Mouse (Mus musculus) ES-E14 (cell line): Measurements from ENCODE around the gene Grm5. TPM values are rescaled to one million over a fixed set of nuclear protein-coding genes. Genes with fewer than 3 reads are reported as not detected.
A peak's percentile ranks its signal among the peaks of the same experiment; 100 is the strongest.

ENCODE experiments used
- DNase-seq: peaks from one replicate; pipeline ENCODE4 v3.0.0-alpha.2; 2013; ENCODE audit warnings: low read depth, low spot score
- H3K27ac ChIP-seq: 2 replicates; pipeline ENCODE4 v1.5.1; 2012; ENCODE audit warnings: low read depth, mild to moderate bottlenecking, low read length, moderate library complexity, mixed read lengths; ENCODE audit not compliant: poor library complexity, insufficient read depth, severe bottlenecking
- H3K36me3 ChIP-seq: 2 replicates; pipeline ENCODE4 v1.6.1; 2012; ENCODE audit warnings: mild to moderate bottlenecking, low read length, moderate library complexity, mixed read lengths; ENCODE audit not compliant: control insufficient read depth, poor library complexity, insufficient read depth, severe bottlenecking
- H3K4me1 ChIP-seq, 2 experiments: fragments of 150-350 bp in 1 of 2; sonication (generic) in 1 of 2; 2 replicates each; pipeline ENCODE4 v1.6.1; 2012; ENCODE audit warnings: low read length in 2 of 2, mild to moderate bottlenecking in 1 of 2, mixed read lengths in 1 of 2; ENCODE audit not compliant: control insufficient read depth in 2 of 2, insufficient read depth in 2 of 2, poor library complexity in 1 of 2
- H3K4me3 ChIP-seq, 2 experiments: fragments of 150-350 bp in 1 of 2; sonication (generic) in 1 of 2; 2 replicates each; pipeline ENCODE4 v1.5.1; 2012; ENCODE audit warnings: low read length in 2 of 2, low read depth in 1 of 2, mild to moderate bottlenecking in 1 of 2, mixed read lengths in 1 of 2; ENCODE audit not compliant: insufficient read depth in 1 of 2, poor library complexity in 1 of 2, severe bottlenecking in 1 of 2
- H3K9ac ChIP-seq: 2 replicates; pipeline ENCODE4 v1.6.1; 2012; ENCODE audit warnings: low read depth, mild to moderate bottlenecking, low read length, mixed read lengths; ENCODE audit not compliant: poor library complexity, insufficient read depth, severe bottlenecking
- H3K9me3 ChIP-seq: fragments of 150-350 bp; sonication (generic); 2 replicates; pipeline ENCODE4 v1.6.1; 2012; ENCODE audit warnings: low read depth, mild to moderate bottlenecking, low read length; ENCODE audit not compliant: control insufficient read depth, insufficient read depth
- CHD2 ChIP-seq: IDR thresholded peaks from 2 replicates; pipeline ENCODE4 v1.6.1; 2014; ENCODE audit warnings: mild to moderate bottlenecking, low read depth, low read length, inconsistent platforms
- HCFC1 ChIP-seq: IDR thresholded peaks from 2 replicates; pipeline ENCODE4 v1.6.1; 2012; ENCODE audit warnings: low read length, inconsistent platforms, borderline replicate concordance; ENCODE audit not compliant: insufficient read depth
- MAFK ChIP-seq: IDR thresholded peaks from 2 replicates; pipeline ENCODE4 v1.6.1; 2014; ENCODE audit warnings: mild to moderate bottlenecking, low read depth, low read length, inconsistent platforms; ENCODE audit not compliant: insufficient read depth
- ZC3H11A ChIP-seq: IDR thresholded peaks from 2 replicates; pipeline ENCODE4 v1.6.1; 2012; ENCODE audit warnings: low read depth, mild to moderate bottlenecking, inconsistent platforms, low read length, borderline replicate concordance
- ZNF384 ChIP-seq: IDR thresholded peaks from 2 replicates; pipeline ENCODE4 v1.6.1; 2012; ENCODE audit warnings: low read depth, low read length, inconsistent platforms
- in situ Hi-C, 2 experiments: fragments of 600-800 bp; cut with MboI; formaldehyde crosslinking; loops; one replicate each; pipeline ENCODE4 v1.15.1; 2025; ENCODE audit warnings: low sequenced_read_pairs in 2 of 2, inconsistent platforms in 1 of 2; ENCODE audit not compliant: unreplicated experiment in 2 of 2
- total RNA-seq: library from RNA; depleted of rRNA; stranded (reverse); fragments of 300-350 nt; gene quantifications from 2 replicates; pipeline ENCODE4 v1.2.3, GENCODE M21; 2012

The Grm5 gene
- total RNA-seq, 1 experiment, result 0.09 TPM

- H3K36me3 ChIP-seq, result no peaks in the 10 kb centered on the region
- DNase-seq, result peak; percentile 47
- H3K4me1 ChIP-seq, result no peaks in the 10 kb centered on the region
- in situ Hi-C loops, result loop anchor here in 1 of 2 experiments (10.0 kb wide), 1 partner anchor 447 kb away; no protein-coding TSS in a partner anchor
- no peak overlapping the region for H3K9ac ChIP-seq
- no peak overlapping the region for H3K27ac ChIP-seq
- H3K9me3 ChIP-seq, result no peaks in the 10 kb centered on the region
- no peak overlapping the region for H3K4me3 ChIP-seq
- TF ChIP-seq CHD2 (no peak), ZC3H11A (0 out of 2 replicates have a peak, but pooled peaks have one; percentile 23), MAFK (no peak)
These were observed 513.7 kb downstream of the Grm5 start for GRCm38 (mm10) chr7:88097715-88098114.

DNA sequence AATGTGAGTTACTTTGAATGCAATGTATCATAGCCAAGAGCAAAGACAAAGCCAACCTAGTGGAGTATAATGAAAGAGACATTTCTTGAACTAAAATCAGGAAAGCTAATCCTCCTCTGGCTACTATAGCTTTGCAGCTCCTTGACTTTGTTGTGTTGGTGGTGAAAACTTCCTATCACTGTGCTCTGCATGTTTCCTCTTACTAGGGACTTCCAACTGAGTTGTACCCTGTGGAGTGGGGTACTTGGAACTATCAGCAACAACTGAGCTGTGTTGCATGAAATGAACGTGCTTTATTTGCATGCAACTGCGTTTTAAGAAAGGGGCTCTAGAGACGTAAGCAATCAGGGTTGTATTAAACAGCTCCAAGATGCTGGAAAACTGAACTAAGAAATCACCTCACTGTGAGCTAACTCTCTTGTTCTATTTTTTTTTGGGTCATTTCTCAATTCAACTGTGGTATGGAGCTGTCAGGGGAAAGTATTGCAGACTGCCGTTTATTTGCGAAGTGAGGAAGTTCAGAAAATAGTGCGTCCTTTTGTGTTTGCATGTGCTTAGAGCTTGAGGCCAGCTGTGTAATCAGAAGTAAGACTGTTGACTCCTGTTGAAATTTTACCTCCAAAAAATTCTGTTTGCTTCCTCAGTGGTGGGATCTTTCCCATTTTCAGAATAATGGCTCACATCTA is 532.9 kb downstream of the Grm5 start:
- H3K4me3 ChIP-seq, result no peak overlapping the region
- DNase-seq, result no peak
- H3K4me1 ChIP-seq, result no peaks in the 10 kb centered on the region
- H3K9me3 ChIP-seq, result no peaks in the 10 kb centered on the region
- TF ChIP-seq MAFK (no peak), CHD2 (no peak), ZC3H11A (no peak), HCFC1 (no peak), ZNF384 (no peak)
- H3K27ac ChIP-seq, result no peak overlapping the region
- no peak overlapping the region for H3K9ac ChIP-seq
- in situ Hi-C loops, result no loop called here
- H3K36me3 ChIP-seq, result no peaks in the 10 kb centered on the region

DNA sequence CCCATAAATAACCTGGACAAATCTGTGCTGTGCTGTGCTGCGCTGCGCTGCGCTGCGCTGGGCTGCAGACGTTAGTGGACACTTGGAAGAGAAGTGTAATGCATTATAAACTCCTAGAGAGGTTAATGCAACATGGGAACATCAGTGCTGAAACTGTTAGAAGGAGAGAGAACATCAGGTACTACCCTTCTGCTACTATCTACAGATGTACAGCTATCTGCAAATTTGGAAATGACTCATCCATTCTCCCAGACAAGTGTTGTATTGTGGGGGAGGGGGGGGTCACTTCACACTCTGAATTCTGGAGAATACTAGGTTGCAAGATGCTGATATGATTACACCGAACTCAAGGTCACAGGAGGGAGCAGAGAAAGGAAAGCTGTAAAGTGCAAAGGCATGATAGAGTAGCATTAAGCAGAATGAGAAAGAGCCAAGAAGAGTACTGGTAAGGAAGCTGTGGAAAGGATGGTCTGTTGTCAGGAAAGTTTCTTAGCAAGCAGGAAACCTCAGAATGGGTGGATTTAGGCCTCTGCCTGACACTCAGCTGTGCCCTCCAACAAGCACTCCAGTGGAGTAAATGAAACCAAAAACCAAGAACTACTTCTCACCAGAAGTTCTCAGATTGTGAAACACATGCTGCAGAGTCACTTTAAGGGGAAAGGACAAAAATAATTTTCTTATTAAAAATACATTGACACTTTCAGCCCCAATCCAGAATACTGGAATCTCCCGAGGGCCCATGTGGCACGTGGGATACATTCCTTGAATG is 544.3 kb downstream of the Grm5 start:
- Histone ChIP-seq H3K4me1 (0 out of 4 replicates have a peak, but pooled peaks cover 0 to 2% of the 10 kb centered on the region in 2 experiments), H3K9ac (no peak overlapping the region), H3K9me3 (no peaks in the 10 kb centered on the region), H3K4me3 (no peak overlapping the region), H3K36me3 (no peaks in the 10 kb centered on the region), H3K27ac (no peak overlapping the region)
- DNase-seq, result no peak
- in situ Hi-C loops, result no loop called here
- TF ChIP-seq CHD2 (no peak), ZNF384 (no peak), MAFK (no peak), ZC3H11A (no peak), HCFC1 (no peak)

GRCm38 (mm10) chr7:88129536-88130487 is 545.8 kb downstream of the Grm5 start:
- H3K27ac ChIP-seq, result no peak overlapping the region
- DNase-seq, result peak; percentile 21
- in situ Hi-C loops, result no loop called here

More at GRCm38 (mm10) chr7:88129536-88130487, 545.8 kb downstream of the Grm5 start:
- Histone ChIP-seq H3K9ac (peak overlapping the region; percentile 15; the same call in 1 of the 2 replicates), H3K9me3 (no peaks in the 10 kb centered on the region), H3K4me1 (0 out of 4 replicates have a peak, but pooled peaks cover 0 to 2% of the 10 kb centered on the region in 2 experiments), H3K4me3 (peak overlapping the region; percentile 53 to 57; a peak in 3 of 4 replicates), H3K36me3 (no peaks in the 10 kb centered on the region)
- TF ChIP-seq CHD2, result no peak
- TF ChIP-seq ZNF384, result no peak
